Mouse (Mus musculus): ENCODE measurements around the gene Apba2. TPM values are rescaled to one million over a fixed set of nuclear protein-coding genes. Genes with fewer than 3 reads are reported as not detected.

Apba2 gene
- polyA plus RNA-seq, 1 experiment from 2014 or later: 18.3 TPM

GRCm38 (mm10) chr7:64566371-64567243 lies 65.1 kb downstream of the Apba2 start:
- H3K9me3 ChIP-seq (replicated peaks; ENCODE audit: control insufficient read depth, low read length): no peaks in the 10 kb centered on the region
- no peak overlapping the region for H3K27ac ChIP-seq (replicated peaks; ENCODE audit: low read depth, low read length)
- no peak for ATAC-seq (replicated peaks; ENCODE audit: insufficient number of reproducible peaks, low FRiP score, low TSS enrichment, low read depth)
- H3K4me1 ChIP-seq (ENCODE audit: control insufficient read depth, insufficient read depth, low read length): no peaks in the 10 kb centered on the region
- no peak overlapping the region for H3K4me2 ChIP-seq (ENCODE audit: low read depth, low read length)
- H3K36me3 ChIP-seq (replicated peaks; ENCODE audit: control insufficient read depth, insufficient read depth, low read depth, low read length): no peaks in the 10 kb centered on the region
- 83% methylated on average over 10 of the region's 10 CpGs for WGBS
- no peak for DNase-seq (ENCODE audit: low spot score)
- H3K27me3 ChIP-seq (ENCODE audit: control insufficient read depth, insufficient read depth, low read length): no peaks in the 10 kb centered on the region
- H3K4me3 ChIP-seq (ENCODE audit: low read depth, low read length): no peak overlapping the region
- no peak overlapping the region for H3K9ac ChIP-seq (replicated peaks; ENCODE audit: low read length)

GRCm38 (mm10) chr7:64568722-64569121 lies 67.2 kb downstream of the Apba2 start:
- WGBS: 33% methylated on average over 4 of the region's 4 CpGs
- Histone ChIP-seq H3K4me1 (ENCODE audit: control insufficient read depth, insufficient read depth, low read length) (no peaks in the 10 kb centered on the region), H3K27ac (replicated peaks; ENCODE audit: low read depth, low read length) (no peak overlapping the region)

GRCm38 (mm10) chr7:64569676-64570075 lies 68.2 kb downstream of the Apba2 start:
- Histone ChIP-seq H3K36me3 (replicated peaks; ENCODE audit: control insufficient read depth, insufficient read depth, low read depth, low read length) (no peaks in the 10 kb centered on the region), H3K4me1 (ENCODE audit: control insufficient read depth, insufficient read depth, low read length) (no peaks in the 10 kb centered on the region), H3K9ac (replicated peaks; ENCODE audit: low read length) (no peak overlapping the region), H3K27ac (replicated peaks; ENCODE audit: low read depth, low read length) (no peak overlapping the region), H3K27me3 (ENCODE audit: control insufficient read depth, insufficient read depth, low read length) (no peaks in the 10 kb centered on the region), H3K4me3 (ENCODE audit: low read depth, low read length) (no peak overlapping the region), H3K9me3 (replicated peaks; ENCODE audit: control insufficient read depth, low read length) (no peaks in the 10 kb centered on the region), H3K4me2 (ENCODE audit: low read depth, low read length) (no peak overlapping the region)
- peak; percentile 17 for DNase-seq (ENCODE audit: low spot score)
- ATAC-seq (replicated peaks; ENCODE audit: insufficient number of reproducible peaks, low FRiP score, low TSS enrichment, low read depth): no peak; the same call in 1 of the 2 replicates
- WGBS: 45% methylated on average over 7 of the region's 7 CpGs

More at GRCm38 (mm10) chr7:64568722-64569121, 67.2 kb downstream of the Apba2 start:
- no peaks in the 10 kb centered on the region for H3K27me3 ChIP-seq (ENCODE audit: control insufficient read depth, insufficient read depth, low read length)
- no peak overlapping the region for H3K4me3 ChIP-seq (ENCODE audit: low read depth, low read length)
- no peaks in the 10 kb centered on the region for H3K9me3 ChIP-seq (replicated peaks; ENCODE audit: control insufficient read depth, low read length)
- H3K4me2 ChIP-seq (ENCODE audit: low read depth, low read length): no peak overlapping the region
- no peak for DNase-seq (ENCODE audit: low spot score)
- no peaks in the 10 kb centered on the region for H3K36me3 ChIP-seq (replicated peaks; ENCODE audit: control insufficient read depth, insufficient read depth, low read depth, low read length)
- H3K9ac ChIP-seq (replicated peaks; ENCODE audit: low read length): no peak overlapping the region
- 0 out of 2 replicates have a peak, but pooled peaks have one; percentile 40 for ATAC-seq (replicated peaks; ENCODE audit: insufficient number of reproducible peaks, low FRiP score, low TSS enrichment, low read depth)

GRCm38 (mm10) chr7:64570914-64571313 lies 69.4 kb downstream of the Apba2 start:
- no peaks in the 10 kb centered on the region for H3K9me3 ChIP-seq (replicated peaks; ENCODE audit: control insufficient read depth, low read length)
- WGBS: 82% methylated on average over 4 of the region's 4 CpGs
- no peak for ATAC-seq (replicated peaks; ENCODE audit: insufficient number of reproducible peaks, low FRiP score, low TSS enrichment, low read depth)

GRCm38 (mm10) chr7:64574144-64574543 lies 72.6 kb downstream of the Apba2 start:
- Histone ChIP-seq H3K27me3 (ENCODE audit: control insufficient read depth, insufficient read depth, low read length) (no peaks in the 10 kb centered on the region), H3K4me1 (ENCODE audit: control insufficient read depth, insufficient read depth, low read length) (no peaks in the 10 kb centered on the region), H3K9ac (replicated peaks; ENCODE audit: low read length) (no peak overlapping the region), H3K27ac (replicated peaks; ENCODE audit: low read depth, low read length) (no peak overlapping the region), H3K9me3 (replicated peaks; ENCODE audit: control insufficient read depth, low read length) (no peaks in the 10 kb centered on the region), H3K36me3 (replicated peaks; ENCODE audit: control insufficient read depth, insufficient read depth, low read depth, low read length) (no peaks in the 10 kb centered on the region), H3K4me3 (ENCODE audit: low read depth, low read length) (no peak overlapping the region), H3K4me2 (ENCODE audit: low read depth, low read length) (no peak overlapping the region)
- 84% methylated on average over 16 of the region's 16 CpGs for WGBS
- ATAC-seq (replicated peaks; ENCODE audit: insufficient number of reproducible peaks, low FRiP score, low TSS enrichment, low read depth) (no peak), DNase-seq (ENCODE audit: low spot score) (no peak)

More at GRCm38 (mm10) chr7:64570914-64571313, 69.4 kb downstream of the Apba2 start:
- Histone ChIP-seq H3K4me2 (ENCODE audit: low read depth, low read length) (no peak overlapping the region), H3K27me3 (ENCODE audit: control insufficient read depth, insufficient read depth, low read length) (no peaks in the 10 kb centered on the region), H3K36me3 (replicated peaks; ENCODE audit: control insufficient read depth, insufficient read depth, low read depth, low read length) (no peaks in the 10 kb centered on the region), H3K27ac (replicated peaks; ENCODE audit: low read depth, low read length) (no peak overlapping the region), H3K4me1 (ENCODE audit: control insufficient read depth, insufficient read depth, low read length) (no peaks in the 10 kb centered on the region), H3K9ac (replicated peaks; ENCODE audit: low read length) (no peak overlapping the region), H3K4me3 (ENCODE audit: low read depth, low read length) (no peak overlapping the region)
- DNase-seq (ENCODE audit: low spot score): no peak

GRCm38 (mm10) chr7:64576519-64576951 lies 75.0 kb downstream of the Apba2 start:
- Histone ChIP-seq H3K36me3 (replicated peaks; ENCODE audit: control insufficient read depth, insufficient read depth, low read depth, low read length) (no peaks in the 10 kb centered on the region), H3K9me3 (replicated peaks; ENCODE audit: control insufficient read depth, low read length) (no peaks in the 10 kb centered on the region), H3K4me1 (ENCODE audit: control insufficient read depth, insufficient read depth, low read length) (no peaks in the 10 kb centered on the region), H3K4me2 (ENCODE audit: low read depth, low read length) (no peak overlapping the region), H3K27ac (replicated peaks; ENCODE audit: low read depth, low read length) (no peak overlapping the region), H3K27me3 (ENCODE audit: control insufficient read depth, insufficient read depth, low read length) (no peaks in the 10 kb centered on the region), H3K4me3 (ENCODE audit: low read depth, low read length) (no peak overlapping the region), H3K9ac (replicated peaks; ENCODE audit: low read length) (no peak overlapping the region)
- ATAC-seq (replicated peaks; ENCODE audit: insufficient number of reproducible peaks, low FRiP score, low TSS enrichment, low read depth): no peak
- DNase-seq (ENCODE audit: low spot score): no peak
- 52% methylated on average over 1 of the region's 1 CpGs for WGBS

- no peak for ATAC-seq (replicated peaks; ENCODE audit: insufficient number of reproducible peaks, low FRiP score, low TSS enrichment, low read depth)
Measured at GRCm38 (mm10) chr7:64578176-64578575, 76.7 kb downstream of the Apba2 start.

GRCm38 (mm10) chr7:64579887-64580286 lies 78.4 kb downstream of the Apba2 start:
- Histone ChIP-seq H3K27me3 (ENCODE audit: control insufficient read depth, insufficient read depth, low read length) (no peaks in the 10 kb centered on the region), H3K9ac (replicated peaks; ENCODE audit: low read length) (no peak overlapping the region), H3K4me3 (ENCODE audit: low read depth, low read length) (no peak overlapping the region), H3K4me1 (ENCODE audit: control insufficient read depth, insufficient read depth, low read length) (no peaks in the 10 kb centered on the region), H3K9me3 (replicated peaks; ENCODE audit: control insufficient read depth, low read length) (no peaks in the 10 kb centered on the region), H3K36me3 (replicated peaks; ENCODE audit: control insufficient read depth, insufficient read depth, low read depth, low read length) (no peaks in the 10 kb centered on the region), H3K4me2 (ENCODE audit: low read depth, low read length) (no peak overlapping the region), H3K27ac (replicated peaks; ENCODE audit: low read depth, low read length) (no peak overlapping the region)
- DNase-seq (ENCODE audit: low spot score) (no peak), ATAC-seq (replicated peaks; ENCODE audit: insufficient number of reproducible peaks, low FRiP score, low TSS enrichment, low read depth) (no peak)
- WGBS: 67% methylated on average over 4 of the region's 4 CpGs

More at GRCm38 (mm10) chr7:64578176-64578575, 76.7 kb downstream of the Apba2 start:
- H3K9me3 ChIP-seq (replicated peaks; ENCODE audit: control insufficient read depth, low read length): no peaks in the 10 kb centered on the region
- no peak overlapping the region for H3K4me2 ChIP-seq (ENCODE audit: low read depth, low read length)
- no peaks in the 10 kb centered on the region for H3K27me3 ChIP-seq (ENCODE audit: control insufficient read depth, insufficient read depth, low read length)
- H3K4me1 ChIP-seq (ENCODE audit: control insufficient read depth, insufficient read depth, low read length): no peaks in the 10 kb centered on the region
- H3K27ac ChIP-seq (replicated peaks; ENCODE audit: low read depth, low read length): no peak overlapping the region
- no peaks in the 10 kb centered on the region for H3K36me3 ChIP-seq (replicated peaks; ENCODE audit: control insufficient read depth, insufficient read depth, low read depth, low read length)
- no peak overlapping the region for H3K4me3 ChIP-seq (ENCODE audit: low read depth, low read length)
- 87% methylated on average over 6 of the region's 6 CpGs for whole genome bisulfite sequencing
- DNase-seq (ENCODE audit: low spot score): no peak
- no peak overlapping the region for H3K9ac ChIP-seq (replicated peaks; ENCODE audit: low read length)

All from embryonic facial prominence, embryonic 11.5 days (tissue).